Mouse (Mus musculus): ENCODE data around the gene Mgat4c. TPM values are rescaled to one million over a fixed set of nuclear protein-coding genes. Genes with fewer than 3 reads are reported as not detected.

Mgat4c gene
- polyA plus RNA-seq (2017; shearing (Covaris generic)), result not detected

GRCm38 (mm10) chr10:101681437-101681912 lies at the start of gene Mgat4c:
Gene Mgat4c (plus strand): TSS chr10:101681487.

All from CD4-positive, CD25-positive, alpha-beta regulatory T cell (primary cell).